Mouse (Mus musculus) adrenal gland (tissue): ENCODE results near the gene Gm17416.

Experiments used
- intact Hi-C: fragments of 180-260 bp; cut with DNase I; formaldehyde crosslinking; loops from one replicate; pipeline ENCODE4 v1.15.1; 2025

The Gm17416 gene

GRCm38 (mm10) chr2:152601275-152601960 is 32.3 kb downstream of the Gm17416 start:
- intact Hi-C loops, result no loop called here

GRCm38 (mm10) chr2:152604057-152604456 is 34.9 kb downstream of the Gm17416 start, which contains the start of gene Defb36:
TSS of gene Defb36 (plus strand) at chr2:152604327.
- intact Hi-C loops, result no loop called here

- intact Hi-C loops, result no loop called here
Measured at GRCm38 (mm10) chr2:152607746-152608145, 38.6 kb downstream of the Gm17416 start.

- intact Hi-C loops, result no loop called here
Measured at GRCm38 (mm10) chr2:152608719-152609118, 39.6 kb downstream of the Gm17416 start.

GRCm38 (mm10) chr2:152612193-152612592 is 43.1 kb downstream of the Gm17416 start:
- intact Hi-C loops, result loop anchor here (10.0 kb wide), 1 partner anchor 153 kb away; no protein-coding TSS in a partner anchor

GRCm38 (mm10) chr2:152615563-152615962 is 46.4 kb downstream of the Gm17416 start:
- intact Hi-C loops, result loop anchor here (1.0 to 10.0 kb wide), 3 partner anchors 42 to 217 kb away; partner anchors contain the start of gene Bcl2l1

- intact Hi-C loops, result loop anchor here (5.0 to 10.0 kb wide), 2 partner anchors 148 to 216 kb away; partner anchors contain the start of gene Bcl2l1
Measured at GRCm38 (mm10) chr2:152616470-152616869, 47.3 kb downstream of the Gm17416 start.

- intact Hi-C loops, result loop anchor here (5.0 to 10.0 kb wide), 2 partner anchors 147 to 215 kb away; partner anchors contain the start of gene Bcl2l1
Measured at GRCm38 (mm10) chr2:152617374-152617773, 48.2 kb downstream of the Gm17416 start.
